Mouse (Mus musculus) myocyte (in vitro differentiated cells): ENCODE data around the gene Ndufs7. TPM values are rescaled to one million over a fixed set of nuclear protein-coding genes. Genes with fewer than 3 reads are reported as not detected.
"Not testable (repeated sequence)": the region's sequence is repeated elsewhere in the genome, so short reads cannot be mapped to it uniquely, and the experiment has no call there.

ENCODE experiments used
- H3K27me3 ChIP-seq: one replicate; pipeline ENCODE4 v1.6.1; 2011; ENCODE audit not compliant: control insufficient read depth, insufficient read depth, insufficient read length
- H3K36me3 ChIP-seq: one replicate; pipeline ENCODE4 v1.6.1; 2011; ENCODE audit not compliant: control insufficient read depth, insufficient read depth
- H3K4me2 ChIP-seq: one replicate; pipeline ENCODE4 v1.6.1; 2011; ENCODE audit warnings: low read depth, control low read depth
- H3K4me3 ChIP-seq: one replicate; pipeline ENCODE4 v1.5.1; 2011; ENCODE audit warnings: mild to moderate bottlenecking, control low read depth, moderate library complexity
- H3K79me2 ChIP-seq: one replicate; pipeline ENCODE4 v1.6.1; 2011; ENCODE audit not compliant: control insufficient read depth, insufficient read depth
- H3ac ChIP-seq: one replicate; pipeline ENCODE4 v1.6.1; 2011; ENCODE audit not compliant: control insufficient read depth, insufficient read length
- CEBPB ChIP-seq: IDR thresholded peaks from 2 replicates; pipeline ENCODE4 v1.6.1; 2011; ENCODE audit warnings: mild to moderate bottlenecking, moderate library complexity; ENCODE audit not compliant: poor library complexity, insufficient read depth, severe bottlenecking
- E2F4 ChIP-seq: IDR thresholded peaks from one replicate; pipeline ENCODE4 v1.6.1; 2011; ENCODE audit warnings: mild to moderate bottlenecking, control low read depth, moderate library complexity; ENCODE audit not compliant: insufficient read depth
- MAX ChIP-seq: IDR thresholded peaks from one replicate; pipeline ENCODE4 v1.6.1; 2011; ENCODE audit warnings: low read depth, mild to moderate bottlenecking, control low read depth
- MYOD1 ChIP-seq, 3 experiments: IDR thresholded peaks; one replicate each; pipeline ENCODE4 v1.6.1; 2011; ENCODE audit warnings: control low read depth in 2 of 3, low read depth in 2 of 3, mild to moderate bottlenecking in 2 of 3, moderate library complexity in 1 of 3; ENCODE audit not compliant: insufficient read length in 2 of 3, control insufficient read depth in 1 of 3
- MYOG ChIP-seq, 3 experiments: IDR thresholded peaks; one replicate each; pipeline ENCODE4 v1.6.1; 2011; ENCODE audit warnings: control low read depth in 2 of 3, low read depth in 2 of 3, mild to moderate bottlenecking in 2 of 3; ENCODE audit not compliant: insufficient read length in 2 of 3, control insufficient read depth in 1 of 3, insufficient read depth in 1 of 3
- POLR2A ChIP-seq: IDR thresholded peaks from one replicate; pipeline ENCODE4 v1.6.1; 2011; ENCODE audit warnings: low read depth, mild to moderate bottlenecking, control low read depth, moderate library complexity; ENCODE audit not compliant: insufficient read length
- POLR2AphosphoS2 ChIP-seq: IDR thresholded peaks from one replicate; pipeline ENCODE4 v1.6.1; 2011; ENCODE audit warnings: low read depth, control low read depth; ENCODE audit not compliant: insufficient read length
- REST ChIP-seq: IDR thresholded peaks from one replicate; pipeline ENCODE4 v1.6.1; 2011; ENCODE audit warnings: mild to moderate bottlenecking, control low read depth, moderate library complexity; ENCODE audit not compliant: insufficient read depth, insufficient read length
- SRF ChIP-seq: IDR thresholded peaks from one replicate; pipeline ENCODE4 v1.6.1; 2011; ENCODE audit warnings: low read depth; ENCODE audit not compliant: control insufficient read depth, insufficient read length
- TCF12 ChIP-seq: IDR thresholded peaks from one replicate; pipeline ENCODE4 v1.6.1; 2011; ENCODE audit warnings: mild to moderate bottlenecking, control low read depth; ENCODE audit not compliant: poor library complexity, insufficient read depth, severe bottlenecking
- TCF3 ChIP-seq: IDR thresholded peaks from one replicate; pipeline ENCODE4 v1.6.1; 2011; ENCODE audit warnings: low read depth, control low read depth; ENCODE audit not compliant: insufficient read length
- USF1 ChIP-seq: IDR thresholded peaks from one replicate; pipeline ENCODE4 v1.6.1; 2011; ENCODE audit warnings: low read depth, mild to moderate bottlenecking, control low read depth, moderate library complexity
- polyA plus RNA-seq: library from polyadenylated mRNA; unstranded; fragments of >200 nt; fragmentation: generic; extraction: Trizol; gene quantifications from one replicate; pipeline ENCODE4 v1.2.1, GENCODE M21; 2012; ENCODE audit warnings: missing spikeins

The Ndufs7 gene
- polyA plus RNA-seq, 1 experiment, result 407 TPM

GRCm38 (mm10) chr10:80207201-80207600, 41.7 kb upstream of the Ndufs7 start:
- H3K36me3 ChIP-seq, result no peaks in the 10 kb centered on the region
- H3K27me3 ChIP-seq, result no peaks in the 10 kb centered on the region
- no peak overlapping the region for H3K4me2 ChIP-seq
- no peak overlapping the region for H3K4me3 ChIP-seq
- TF ChIP-seq MAX, result no peak
- no peak for TF ChIP-seq REST
- no peak overlapping the region for H3ac ChIP-seq
- H3K79me2 ChIP-seq, result no peaks in the 10 kb centered on the region

- no peaks in the 10 kb centered on the region for H3K36me3 ChIP-seq
- H3ac ChIP-seq, result no peak overlapping the region
- H3K27me3 ChIP-seq, result no peaks in the 10 kb centered on the region
- no peak overlapping the region for H3K4me3 ChIP-seq
- no peaks in the 10 kb centered on the region for H3K79me2 ChIP-seq
- TF ChIP-seq SRF, result no peak
- TF ChIP-seq TCF3, result no peak
- no peak for TF ChIP-seq E2F4
- no peak for TF ChIP-seq MYOG (IDR thresholded peaks at IDR 0.05; ENCODE audit: control insufficient read depth in 1 of 3, insufficient read depth in 1 of 3, insufficient read length in 2 of 3, low read depth in 2 of 3)
- TF ChIP-seq POLR2A, result no peak
- no peak for TF ChIP-seq CEBPB
- no peak for TF ChIP-seq USF1
- no peak for TF ChIP-seq MYOD1 (IDR thresholded peaks at IDR 0.05; ENCODE audit: control insufficient read depth in 1 of 3, insufficient read length in 2 of 3, low read depth in 2 of 3)
- no peak overlapping the region for H3K4me2 ChIP-seq
Measured at GRCm38 (mm10) chr10:80207676-80208075, 41.2 kb upstream of the Ndufs7 start.

- no peaks in the 10 kb centered on the region for H3K27me3 ChIP-seq
Measured at GRCm38 (mm10) chr10:80208248-80208647, 40.7 kb upstream of the Ndufs7 start.

GRCm38 (mm10) chr10:80208841-80209371, 40.0 kb upstream of the Ndufs7 start:
- Histone ChIP-seq H3ac (no peak overlapping the region), H3K36me3 (no peaks in the 10 kb centered on the region), H3K4me3 (no peak overlapping the region), H3K27me3 (no peaks in the 10 kb centered on the region), H3K4me2 (no peak overlapping the region), H3K79me2 (no peaks in the 10 kb centered on the region)
- no peak for TF ChIP-seq SRF
- TF ChIP-seq USF1, result no peak
- no peak for TF ChIP-seq REST
- TF ChIP-seq MAX, result no peak
- no peak for TF ChIP-seq MYOG (IDR thresholded peaks at IDR 0.05; ENCODE audit: control insufficient read depth in 1 of 3, insufficient read depth in 1 of 3, insufficient read length in 2 of 3, low read depth in 2 of 3)
- TF ChIP-seq TCF12, result no peak
- TF ChIP-seq CEBPB, result no peak
- TF ChIP-seq POLR2A, result no peak
- TF ChIP-seq TCF3, result no peak
- TF ChIP-seq POLR2AphosphoS2, result no peak

More at GRCm38 (mm10) chr10:80208248-80208647, 40.7 kb upstream of the Ndufs7 start:
- TF ChIP-seq USF1, result no peak
- TF ChIP-seq POLR2A, result no peak
- TF ChIP-seq MAX, result no peak
- TF ChIP-seq SRF, result no peak
- no peak for TF ChIP-seq REST
- TF ChIP-seq POLR2AphosphoS2, result no peak
- TF ChIP-seq TCF3, result no peak
- no peak for TF ChIP-seq CEBPB
- no peak for TF ChIP-seq MYOG (IDR thresholded peaks at IDR 0.05; ENCODE audit: control insufficient read depth in 1 of 3, insufficient read depth in 1 of 3, insufficient read length in 2 of 3, low read depth in 2 of 3)
- TF ChIP-seq MYOD1 (IDR thresholded peaks at IDR 0.05; ENCODE audit: control insufficient read depth in 1 of 3, insufficient read length in 2 of 3, low read depth in 2 of 3), result no peak
- no peak for TF ChIP-seq TCF12
- TF ChIP-seq E2F4, result no peak
- Histone ChIP-seq H3K4me2 (no peak overlapping the region), H3K79me2 (no peaks in the 10 kb centered on the region), H3K4me3 (no peak overlapping the region), H3K36me3 (no peaks in the 10 kb centered on the region), H3ac (no peak overlapping the region)

GRCm38 (mm10) chr10:80211547-80212103, 37.3 kb upstream of the Ndufs7 start:
- H3K27me3 ChIP-seq, H3K4me3 ChIP-seq, H3K36me3 ChIP-seq, H3K4me2 ChIP-seq, H3ac ChIP-seq, H3K79me2 ChIP-seq: not testable (repeated sequence)
